Mouse (Mus musculus) regulatory T cell (primary cell): Measurements from ENCODE around the gene Olfr1029.
"Not testable (repeated sequence)": the region's sequence is repeated elsewhere in the genome, so short reads cannot be mapped to it uniquely, and the experiment has no call there.

Experiments used
- in situ Hi-C: fragments of 300-600 bp; cut with MboI, MseI; formaldehyde crosslinking; loops from one replicate; pipeline ENCODE4 v1.15.1; 2025; ENCODE audit warnings: high pct_unique_total_duplicates

The Olfr1029 gene

GRCm38 (mm10) chr2:85973595-85973994 lies at the start of gene Olfr1029:
TSS of gene Olfr1029 (plus strand) at chr2:85973895.
- in situ Hi-C loops: loop anchor here (10.0 kb wide), 1 partner anchor 931 kb away; no protein-coding TSS in a partner anchor

- in situ Hi-C loops: no loop called here
These were observed 23.6 kb upstream of the Olfr1029 start, which contains the start of gene Olfr1028 for GRCm38 (mm10) chr2:85950137-85950536. TSS of gene Olfr1028 (plus strand) at chr2:85950437.

GRCm38 (mm10) chr2:85978976-85979375 lies 5.3 kb downstream of the Olfr1029 start, which contains the start of gene Olfr1030:
TSS of gene Olfr1030 (plus strand) at chr2:85979276.
- in situ Hi-C loops: loop anchor here (10.0 kb wide), 1 partner anchor 926 kb away; no protein-coding TSS in a partner anchor

- in situ Hi-C loops: no loop called here
These were observed 16.3 kb downstream of the Olfr1029 start, which contains the start of gene Olfr1031 for GRCm38 (mm10) chr2:85990004-85990403. TSS of gene Olfr1031 (plus strand) at chr2:85990304.

- in situ Hi-C loops: no loop called here
These were observed 31.5 kb downstream of the Olfr1029 start, which contains the start of gene Olfr1032 for GRCm38 (mm10) chr2:86005240-86005639. TSS of gene Olfr1032 (plus strand) at chr2:86005540.

GRCm38 (mm10) chr2:86020406-86020805 lies 46.7 kb downstream of the Olfr1029 start, which contains the start of gene Olfr1033:
TSS of gene Olfr1033 (plus strand) at chr2:86020633.
- in situ Hi-C loops: not testable (repeated sequence)

- in situ Hi-C loops: not testable (repeated sequence)
These were observed 47.8 kb downstream of the Olfr1029 start for GRCm38 (mm10) chr2:86021518-86021917.
